Mouse (Mus musculus): Measurements from ENCODE around the gene Spn.

Spn gene

GRCm38 (mm10) chr7:127140623-127141404 lies 3.2 kb upstream of the Spn start:
- DNase-seq (ENCODE audit: low read depth, low spot score), result no peak

- DNase-seq (ENCODE audit: low read depth, low spot score), result no peak
Measured at GRCm38 (mm10) chr7:127139562-127139961, 1.9 kb upstream of the Spn start.

DNA sequence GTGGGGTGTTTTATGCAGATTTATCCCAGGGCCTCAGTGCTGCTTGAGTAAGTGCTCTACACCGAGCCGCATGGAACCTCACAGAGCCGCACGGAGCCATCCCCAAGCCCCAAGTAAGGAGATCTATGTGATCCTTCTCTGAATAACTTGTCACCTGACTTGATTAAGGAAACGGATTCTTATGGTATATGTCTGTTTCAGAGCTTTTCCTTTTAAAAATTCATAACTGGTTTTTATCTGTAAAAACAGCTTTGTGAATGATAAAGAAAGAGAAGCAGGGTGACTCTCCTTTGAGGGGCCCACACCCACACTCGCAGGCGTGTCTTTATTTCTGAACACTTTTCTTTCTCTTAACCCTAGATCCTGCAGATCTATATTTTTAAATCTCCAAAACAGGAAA lies 1.5 kb upstream of the Spn start:
- no peak for DNase-seq (ENCODE audit: low read depth, low spot score)

DNA sequence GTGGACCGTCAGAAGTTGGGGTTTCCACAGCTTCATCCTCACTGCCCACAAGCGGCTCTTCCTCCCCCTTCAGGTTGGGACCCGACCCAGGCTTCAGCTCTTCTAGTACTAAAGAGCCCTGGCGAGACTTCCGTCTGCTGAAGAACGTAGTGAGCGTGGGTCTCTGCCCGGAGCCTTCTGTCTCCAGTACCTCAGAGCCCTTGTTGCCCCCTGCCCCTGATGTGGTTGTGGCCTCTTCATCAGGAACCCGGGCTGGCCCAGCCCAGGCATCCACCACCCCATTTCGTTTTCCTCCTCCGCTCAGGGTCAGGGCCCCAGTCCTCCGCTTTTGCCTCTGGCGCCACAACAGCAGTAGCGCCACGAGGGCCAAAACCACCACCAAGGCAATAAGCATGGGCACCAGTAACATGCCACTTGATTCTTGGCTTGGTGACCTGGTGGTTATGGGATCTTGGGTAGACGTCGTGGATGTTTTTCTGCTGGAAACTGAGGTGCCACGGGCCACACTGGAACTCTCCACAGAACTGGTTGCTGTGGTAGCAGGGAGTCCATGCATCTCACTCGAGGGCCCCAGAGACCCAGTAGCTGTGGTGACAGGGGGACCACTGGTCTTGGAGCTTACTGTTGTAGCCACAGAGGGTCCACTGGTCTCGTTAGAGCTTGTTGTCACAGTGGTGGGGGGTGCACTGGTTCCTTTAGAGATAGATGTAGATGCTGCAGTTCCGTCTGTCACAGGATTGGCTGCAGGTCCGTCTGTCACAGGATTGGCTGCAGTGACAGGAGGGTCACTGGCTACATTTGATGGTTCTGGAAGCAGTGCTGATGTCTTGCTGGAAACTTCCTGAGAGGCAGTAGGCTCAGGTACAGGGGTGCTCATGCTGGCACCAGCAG lies 1.2 kb downstream of the Spn start:
- no peak for DNase-seq (ENCODE audit: low read depth, low spot score)

- no peak for DNase-seq (ENCODE audit: low read depth, low spot score)
Measured at GRCm38 (mm10) chr7:127134821-127135447, 2.7 kb downstream of the Spn start.

DNA sequence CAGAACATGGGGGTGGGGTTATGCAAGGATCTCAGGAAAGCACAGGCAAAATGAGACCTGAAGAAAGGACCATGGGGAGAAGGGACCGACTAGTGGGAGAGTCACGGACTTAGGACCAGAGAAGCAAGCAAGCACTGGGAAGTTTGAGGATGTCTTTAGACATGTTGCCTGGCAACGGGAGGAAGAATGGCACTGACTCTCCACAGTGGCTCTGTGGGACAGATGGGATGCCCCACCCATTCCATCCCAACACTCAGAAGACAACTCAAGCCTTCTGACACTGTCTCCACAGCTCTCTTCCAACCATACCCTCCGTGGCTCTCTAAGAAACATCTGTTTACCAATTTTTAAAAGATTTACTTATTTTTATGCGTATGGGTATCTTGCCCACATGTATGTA lies 4.5 kb downstream of the Spn start:
- DNase-seq (ENCODE audit: low read depth, low spot score), result no peak

DNA sequence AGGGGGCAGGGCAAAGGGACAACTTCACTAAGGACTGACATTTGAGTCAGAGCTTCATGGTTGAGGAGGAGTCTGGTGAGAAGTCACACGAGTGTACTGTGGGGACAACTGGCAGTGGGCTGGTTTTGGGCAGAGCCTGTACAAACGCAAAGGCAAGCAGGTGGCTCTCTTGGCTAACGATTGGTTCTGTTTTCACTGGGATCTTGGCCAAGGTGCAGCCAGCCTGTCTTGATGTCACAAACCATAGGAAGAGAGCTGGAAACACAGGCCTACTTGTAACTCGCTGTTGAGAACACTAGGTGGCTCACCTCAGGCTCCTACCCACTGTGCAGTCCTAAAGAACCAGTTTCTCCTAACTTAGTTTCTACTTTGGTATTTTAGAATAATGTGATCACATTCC lies 8.0 kb downstream of the Spn start:
- DNase-seq (ENCODE audit: low read depth, low spot score), result peak; percentile 73

DNA sequence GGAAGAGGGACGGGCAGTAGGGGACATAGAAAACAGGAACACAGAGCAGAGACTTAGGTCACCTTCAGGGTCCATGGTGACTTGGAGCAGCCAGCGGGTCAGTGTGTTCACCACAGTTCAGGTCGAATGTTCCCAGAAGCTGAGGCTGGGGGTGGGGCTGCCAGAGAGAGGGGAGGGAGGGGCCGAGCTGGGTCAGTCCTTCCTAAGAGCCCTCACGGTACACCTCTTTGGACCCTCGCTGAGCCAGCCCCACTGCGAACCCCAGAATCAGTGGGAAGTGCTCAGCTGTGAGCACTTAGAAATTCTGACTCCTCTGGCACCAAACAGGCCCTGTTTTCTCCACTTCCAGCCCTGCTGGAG lies 15.7 kb downstream of the Spn start, which contains the start of gene Qprt:
Gene Qprt (minus strand): TSS at position 316 of the 360 bp plus-strand sequence.
- no peak for DNase-seq (ENCODE audit: low read depth, low spot score)

GRCm38 (mm10) chr7:127121061-127121910 lies 16.3 kb downstream of the Spn start:
- DNase-seq (ENCODE audit: low read depth, low spot score), result no peak

GRCm38 (mm10) chr7:127118671-127119445 lies 18.8 kb downstream of the Spn start:
- DNase-seq (ENCODE audit: low read depth, low spot score), result no peak

DNA sequence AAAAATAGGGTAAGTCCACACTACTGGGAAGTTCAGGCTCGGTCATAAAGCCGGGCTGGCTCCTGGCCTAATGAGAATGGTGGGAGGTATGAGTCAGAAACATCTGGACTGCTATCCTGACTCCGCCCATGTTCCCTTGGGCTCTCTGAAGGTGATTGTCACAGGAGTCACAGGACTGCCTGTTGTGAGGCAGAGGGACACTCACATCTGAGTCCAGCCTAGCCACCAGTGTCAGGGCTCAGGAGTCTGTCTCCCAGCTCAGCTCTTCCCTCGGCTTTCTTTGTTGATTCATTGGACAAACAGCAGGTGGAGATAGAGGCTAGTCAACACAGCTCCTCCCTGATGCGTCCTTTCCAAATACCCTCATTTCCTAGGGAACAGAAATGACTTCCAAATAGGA lies 19.7 kb downstream of the Spn start:
- no peak for DNase-seq (ENCODE audit: low read depth, low spot score)

DNA sequence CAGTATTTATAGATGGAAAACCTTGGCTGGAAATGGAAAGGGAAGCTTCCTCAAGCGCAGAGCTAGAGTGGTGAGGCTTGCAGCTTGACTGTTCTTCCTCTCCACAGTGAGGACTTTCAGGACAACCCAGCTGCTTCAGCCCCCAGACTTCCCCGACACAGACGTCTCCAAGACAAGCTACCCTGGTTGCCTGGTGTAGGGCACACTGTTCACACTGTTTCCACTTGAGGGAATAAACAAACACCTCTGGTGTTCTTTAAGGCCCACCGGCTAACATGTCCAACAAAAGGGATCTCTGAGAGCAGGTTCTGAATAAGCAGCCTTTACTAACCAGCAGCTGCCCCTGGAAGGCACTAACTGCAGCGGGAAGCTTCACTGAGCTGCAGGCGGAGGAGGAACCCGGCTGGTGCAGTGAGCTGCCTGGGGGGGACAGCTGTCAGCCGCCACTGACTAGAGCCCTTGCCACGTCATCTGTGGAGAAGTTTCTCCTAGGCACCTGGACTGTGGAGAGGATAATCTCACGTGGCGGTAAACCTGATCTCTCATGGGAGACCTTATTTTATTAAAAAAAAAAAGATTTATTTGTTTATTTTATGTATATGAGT lies 21.2 kb downstream of the Spn start:
- no peak for DNase-seq (ENCODE audit: low read depth, low spot score)

- DNase-seq (ENCODE audit: low read depth, low spot score), result no peak
Measured at GRCm38 (mm10) chr7:127114920-127115319, 22.7 kb downstream of the Spn start.

DNA sequence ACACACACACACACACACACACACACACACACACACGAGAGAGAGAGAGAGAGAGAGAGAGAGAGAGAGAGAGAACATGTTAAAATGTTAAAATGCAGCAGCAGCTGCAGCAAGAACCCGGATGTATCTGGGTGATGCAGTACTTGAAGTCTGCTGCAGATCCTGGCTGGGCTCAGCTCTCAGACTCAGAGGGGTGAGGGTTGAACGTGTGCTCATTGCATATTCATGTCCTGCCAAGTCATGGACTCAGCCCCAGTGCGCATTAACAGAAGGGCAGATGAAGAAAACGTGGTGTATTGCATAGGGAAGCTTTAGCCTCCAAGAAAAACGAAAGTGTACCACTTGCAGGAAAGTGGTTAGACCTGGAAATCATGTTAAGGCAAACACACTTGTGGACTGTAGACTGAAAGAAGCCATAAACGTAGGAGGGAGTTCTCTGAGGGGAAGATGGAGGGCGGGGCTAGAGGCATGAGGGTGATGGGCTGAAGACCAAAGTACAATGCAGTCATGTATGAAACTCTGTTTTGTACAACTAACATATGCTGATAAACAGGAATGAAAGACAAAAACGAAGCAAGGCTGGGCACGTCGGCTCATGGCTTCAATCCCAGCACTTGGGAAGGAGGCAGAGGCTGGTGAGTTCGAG lies 23.9 kb downstream of the Spn start:
- no peak for DNase-seq (ENCODE audit: low read depth, low spot score)

GRCm38 (mm10) chr7:127112921-127113597 lies 24.6 kb downstream of the Spn start:
- DNase-seq (ENCODE audit: low read depth, low spot score), result no peak

DNA sequence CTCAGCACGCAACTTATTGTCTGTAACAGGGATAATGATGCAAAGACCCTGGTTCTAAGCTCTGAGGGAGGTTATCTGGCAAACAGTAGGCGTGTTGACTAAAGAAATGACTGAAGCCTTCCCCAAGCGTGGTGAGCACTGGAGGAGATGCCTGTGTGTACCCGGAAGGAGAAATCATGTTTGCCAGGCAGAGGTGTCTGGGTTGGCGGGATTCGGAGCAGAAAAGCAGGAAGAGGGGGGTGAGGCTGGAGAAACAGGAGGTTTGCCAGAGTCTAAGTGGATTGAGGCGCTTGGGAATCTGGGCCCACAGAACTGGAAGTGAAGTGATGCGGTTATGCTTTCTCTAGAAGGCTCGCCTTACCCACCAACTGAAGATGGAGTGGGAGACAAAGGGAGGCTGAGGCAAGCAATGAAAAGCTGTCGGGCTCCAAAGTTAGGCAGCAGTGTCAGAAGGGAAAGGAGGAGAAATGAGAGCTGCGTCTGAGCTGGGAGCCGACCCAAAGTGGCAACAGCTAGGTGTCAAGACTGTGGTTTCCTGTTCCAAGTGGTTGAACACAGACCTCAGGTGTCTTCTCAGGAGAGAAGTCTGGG lies 25.3 kb downstream of the Spn start:
- DNase-seq (ENCODE audit: low read depth, low spot score), result no peak

GRCm38 (mm10) chr7:127111461-127111860 lies 26.2 kb downstream of the Spn start:
- DNase-seq (ENCODE audit: low read depth, low spot score), result no peak

- no peak for DNase-seq (ENCODE audit: low read depth, low spot score)
Measured at GRCm38 (mm10) chr7:127110239-127111007, 27.2 kb downstream of the Spn start.
